Mouse (Mus musculus): ENCODE measurements at regions not wholly inside any gene's neighbourhood (a gene's known extent, or its start where the extent isn't known, plus 50 kb on each side); places are given as distances from the start of the nearest gene placed in this dataset.

DNA sequence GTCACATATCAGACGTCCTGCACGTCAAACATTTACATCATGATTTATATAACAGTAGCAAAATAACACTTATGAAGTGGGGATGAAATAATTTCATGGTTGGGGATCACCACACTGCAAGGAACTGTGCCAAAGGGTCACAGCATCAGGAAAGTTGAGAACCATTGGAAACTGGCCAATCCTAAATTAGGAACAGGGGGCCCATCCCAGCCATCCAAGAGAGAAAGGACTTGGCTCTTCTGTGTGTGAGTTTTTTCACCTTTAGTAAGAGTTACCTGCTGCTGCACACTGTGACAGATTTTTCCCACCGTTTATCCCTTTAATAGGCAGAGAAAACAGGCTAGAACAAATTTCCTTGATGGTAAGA is 141.2 kb upstream of the Hs6st1 start:
- 22% methylated on average over 3 of the region's 3 CpGs for WGBS
- H3K4me3 ChIP-seq (replicated peaks; ENCODE audit: extremely low read depth, low read depth, low read length), result no peak overlapping the region
- no peaks in the 10 kb centered on the region; the same call in 1 of the 2 replicates for H3K4me1 ChIP-seq (ENCODE audit: control insufficient read depth, insufficient read depth, low read length)
- TF ChIP-seq POLR2A (IDR thresholded peaks at IDR 0.05; ENCODE audit: borderline replicate concordance, extremely low read depth, low read depth, low read length) (no peak), CTCF (IDR thresholded peaks at IDR 0.05; ENCODE audit: insufficient read depth, low read length) (no peak)
- DNase-seq, result no peak

DNA sequence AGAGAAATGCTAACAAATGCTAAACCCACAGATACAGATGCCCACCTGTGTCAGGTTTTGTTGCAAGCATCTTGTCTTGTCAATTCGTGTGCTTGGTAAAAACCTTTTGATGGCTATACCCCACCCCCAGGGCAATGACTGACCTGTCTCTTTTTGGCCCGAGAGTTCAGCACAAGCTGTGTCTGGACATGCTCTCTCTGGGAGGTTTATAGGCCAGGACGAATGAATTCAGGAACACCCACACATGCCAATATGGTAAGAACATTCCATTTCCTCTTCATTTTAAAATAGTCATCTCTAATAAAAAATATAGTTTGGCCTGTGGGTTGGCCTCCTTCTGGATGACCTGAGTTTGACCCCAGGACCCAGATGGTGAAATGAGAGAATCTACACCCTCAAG is 137.8 kb upstream of the Hs6st1 start:
- WGBS, result 51% methylated on average over 3 of the region's 3 CpGs
- H3K4me1 ChIP-seq (ENCODE audit: control insufficient read depth, insufficient read depth, low read length), result no peaks in the 10 kb centered on the region; the same call in 1 of the 2 replicates
- TF ChIP-seq POLR2A (IDR thresholded peaks at IDR 0.05; ENCODE audit: borderline replicate concordance, extremely low read depth, low read depth, low read length) (no peak), CTCF (IDR thresholded peaks at IDR 0.05; ENCODE audit: insufficient read depth, low read length) (no peak)

DNA sequence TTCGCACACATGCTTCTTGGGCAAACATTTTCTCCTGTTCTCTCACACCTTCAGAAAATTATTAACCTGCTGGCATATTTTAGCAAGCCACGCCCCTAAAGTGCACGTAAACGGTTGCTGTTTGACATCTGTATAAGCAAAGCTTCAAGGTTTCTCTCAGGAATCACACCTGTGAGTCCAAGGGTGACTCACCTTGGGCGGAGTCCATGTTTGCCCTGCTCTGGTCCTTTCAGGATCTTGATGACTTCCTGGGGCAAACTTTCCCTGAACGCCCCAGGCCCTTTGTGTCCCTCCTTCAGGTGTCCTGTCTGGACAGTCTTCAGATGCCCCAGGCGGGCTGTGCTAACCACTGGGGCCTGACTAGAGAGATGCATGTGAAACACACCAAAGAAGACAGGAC is 137.1 kb upstream of the Hs6st1 start:
- Histone ChIP-seq H3K4me3 (replicated peaks; ENCODE audit: extremely low read depth, low read depth, low read length) (no peak overlapping the region), H3K4me1 (ENCODE audit: control insufficient read depth, insufficient read depth, low read length) (no peaks in the 10 kb centered on the region)
- TF ChIP-seq CTCF (IDR thresholded peaks at IDR 0.05; ENCODE audit: insufficient read depth, low read length), result no peak
- TF ChIP-seq POLR2A (IDR thresholded peaks at IDR 0.05; ENCODE audit: borderline replicate concordance, extremely low read depth, low read depth, low read length), result no peak
- no peak for DNase-seq
- 62% methylated on average over 7 of the region's 7 CpGs for WGBS

More for the DNA sequence above, 137.8 kb upstream of the Hs6st1 start:
- H3K4me3 ChIP-seq (replicated peaks; ENCODE audit: extremely low read depth, low read depth, low read length), result no peak overlapping the region
- no peak for DNase-seq

GRCm38 (mm10) chr1:35933511-35933910 is 134.7 kb upstream of the Hs6st1 start:
- Histone ChIP-seq H3K4me1 (ENCODE audit: control insufficient read depth, insufficient read depth, low read length) (no peaks in the 10 kb centered on the region), H3K4me3 (replicated peaks; ENCODE audit: extremely low read depth, low read depth, low read length) (no peak overlapping the region)
- DNase-seq, result no peak
- WGBS, result 67% methylated on average over 7 of the region's 7 CpGs
- TF ChIP-seq CTCF (IDR thresholded peaks at IDR 0.05; ENCODE audit: insufficient read depth, low read length), result no peak
- TF ChIP-seq POLR2A (IDR thresholded peaks at IDR 0.05; ENCODE audit: borderline replicate concordance, extremely low read depth, low read depth, low read length), result no peak

DNA sequence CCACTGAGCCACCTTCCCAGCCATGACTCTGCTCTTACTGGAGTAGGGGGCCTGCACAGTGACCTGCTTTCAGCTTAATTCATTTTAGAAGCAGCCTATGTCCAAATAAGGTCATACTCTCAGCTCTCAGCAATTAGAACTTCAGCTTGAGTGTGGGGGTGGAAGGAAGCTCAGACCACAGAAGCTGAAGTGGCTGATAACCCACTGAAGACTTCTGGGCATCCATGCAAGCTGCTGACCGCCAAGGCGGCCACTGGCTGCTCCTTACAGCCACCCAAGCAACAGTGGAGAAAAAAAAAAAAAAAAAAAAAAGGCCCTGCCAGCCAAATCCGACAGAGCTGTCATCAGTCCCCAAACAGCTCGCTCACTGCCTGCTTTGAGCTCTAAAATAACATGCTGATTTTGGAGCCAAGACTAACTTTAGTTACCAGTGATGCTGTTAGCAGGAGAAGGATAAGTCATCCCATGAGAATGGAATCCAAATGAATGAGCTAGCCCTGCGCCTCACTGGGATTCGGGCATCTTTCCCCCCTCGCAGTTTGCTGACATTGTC is 133.0 kb upstream of the Hs6st1 start:
- WGBS, result 46% methylated on average over 7 of the region's 7 CpGs
- H3K4me3 ChIP-seq (replicated peaks; ENCODE audit: extremely low read depth, low read depth, low read length), result no peak overlapping the region
- no peak for DNase-seq
- H3K4me1 ChIP-seq (ENCODE audit: control insufficient read depth, insufficient read depth, low read length), result no peaks in the 10 kb centered on the region
- TF ChIP-seq CTCF (IDR thresholded peaks at IDR 0.05; ENCODE audit: insufficient read depth, low read length) (no peak), POLR2A (IDR thresholded peaks at IDR 0.05; ENCODE audit: borderline replicate concordance, extremely low read depth, low read depth, low read length) (no peak)

GRCm38 (mm10) chr1:35936362-35937093 is 131.7 kb upstream of the Hs6st1 start:
- Histone ChIP-seq H3K4me1 (ENCODE audit: control insufficient read depth, insufficient read depth, low read length) (no peaks in the 10 kb centered on the region), H3K4me3 (replicated peaks; ENCODE audit: extremely low read depth, low read depth, low read length) (no peak overlapping the region)
- no peak for DNase-seq
- TF ChIP-seq POLR2A (IDR thresholded peaks at IDR 0.05; ENCODE audit: borderline replicate concordance, extremely low read depth, low read depth, low read length), result no peak
- no peak for TF ChIP-seq CTCF (IDR thresholded peaks at IDR 0.05; ENCODE audit: insufficient read depth, low read length)
- WGBS, result 65% methylated on average over 5 of the region's 5 CpGs

DNA sequence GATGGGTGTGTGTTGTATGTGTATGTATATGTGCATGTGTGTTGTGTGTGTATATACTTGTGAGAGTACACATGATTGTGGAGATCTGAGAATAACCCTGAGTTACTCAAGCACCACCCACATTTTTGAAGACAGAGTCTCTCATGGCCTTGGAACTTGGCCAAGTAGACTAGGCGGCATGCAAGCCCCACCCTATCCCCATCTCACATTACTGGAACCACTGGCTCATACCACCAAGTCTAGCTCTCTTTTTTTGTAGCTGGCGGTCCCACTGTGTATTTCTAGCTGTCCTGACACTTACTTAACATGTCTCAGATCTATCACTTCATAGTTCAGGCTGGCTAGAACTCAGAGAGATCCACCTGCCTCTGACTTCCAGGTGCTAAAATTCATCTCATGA is 128.0 kb upstream of the Hs6st1 start:
- Histone ChIP-seq H3K4me1 (ENCODE audit: control insufficient read depth, insufficient read depth, low read length) (no peaks in the 10 kb centered on the region), H3K4me3 (replicated peaks; ENCODE audit: extremely low read depth, low read depth, low read length) (no peak overlapping the region)
- no peak for TF ChIP-seq CTCF (IDR thresholded peaks at IDR 0.05; ENCODE audit: insufficient read depth, low read length)
- TF ChIP-seq POLR2A (IDR thresholded peaks at IDR 0.05; ENCODE audit: borderline replicate concordance, extremely low read depth, low read depth, low read length), result no peak
- 57% methylated on average over 2 of the region's 2 CpGs for WGBS
- DNase-seq, result no peak

GRCm38 (mm10) chr1:35941642-35942077 is 126.5 kb upstream of the Hs6st1 start:
- no peak overlapping the region for H3K4me3 ChIP-seq (replicated peaks; ENCODE audit: extremely low read depth, low read depth, low read length)
- 62% methylated on average over 8 of the region's 8 CpGs for WGBS
- DNase-seq, result no peak
- TF ChIP-seq CTCF (IDR thresholded peaks at IDR 0.05; ENCODE audit: insufficient read depth, low read length) (no peak), POLR2A (IDR thresholded peaks at IDR 0.05; ENCODE audit: borderline replicate concordance, extremely low read depth, low read depth, low read length) (no peak)
- no peaks in the 10 kb centered on the region for H3K4me1 ChIP-seq (ENCODE audit: control insufficient read depth, insufficient read depth, low read length)

DNA sequence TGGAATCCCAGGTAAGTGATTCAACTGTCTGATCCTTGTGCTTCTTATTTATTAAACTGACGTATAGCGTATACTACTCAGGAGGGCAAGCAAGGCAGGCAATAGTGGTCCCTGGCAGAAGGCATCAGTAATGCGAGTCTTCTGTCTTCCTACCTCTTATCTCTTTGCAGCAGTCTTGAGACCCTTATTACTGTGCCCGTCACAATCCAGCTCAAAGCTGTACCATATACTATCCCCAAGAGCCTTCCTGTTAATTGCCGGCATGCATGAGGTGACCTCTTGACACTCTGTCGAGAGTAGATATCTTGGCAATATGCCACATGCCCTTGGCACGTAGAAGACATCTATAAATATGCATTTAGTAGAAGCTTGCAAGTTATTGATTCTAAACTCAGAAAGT is 126.0 kb upstream of the Hs6st1 start:
- no peak for DNase-seq

GRCm38 (mm10) chr1:35943800-35944199 is 124.4 kb upstream of the Hs6st1 start:
- no peak for TF ChIP-seq CTCF (IDR thresholded peaks at IDR 0.05; ENCODE audit: insufficient read depth, low read length)
- TF ChIP-seq POLR2A (IDR thresholded peaks at IDR 0.05; ENCODE audit: borderline replicate concordance, extremely low read depth, low read depth, low read length), result no peak
- DNase-seq, result no peak
- Histone ChIP-seq H3K4me3 (replicated peaks; ENCODE audit: extremely low read depth, low read depth, low read length) (no peak overlapping the region), H3K4me1 (ENCODE audit: control insufficient read depth, insufficient read depth, low read length) (no peaks in the 10 kb centered on the region)
- 89% methylated on average over 7 of the region's 7 CpGs for WGBS

More for the DNA sequence above, 126.0 kb upstream of the Hs6st1 start:
- no peak overlapping the region for H3K4me3 ChIP-seq (replicated peaks; ENCODE audit: extremely low read depth, low read depth, low read length)
- WGBS, result 49% methylated on average over 7 of the region's 7 CpGs
- no peaks in the 10 kb centered on the region for H3K4me1 ChIP-seq (ENCODE audit: control insufficient read depth, insufficient read depth, low read length)
- TF ChIP-seq POLR2A (IDR thresholded peaks at IDR 0.05; ENCODE audit: borderline replicate concordance, extremely low read depth, low read depth, low read length) (no peak), CTCF (IDR thresholded peaks at IDR 0.05; ENCODE audit: insufficient read depth, low read length) (no peak)

Measured in lung, adult 2 months (tissue).